Mouse (Mus musculus): ENCODE data around the gene Tatdn3. TPM values are rescaled to one million over a fixed set of nuclear protein-coding genes. Genes with fewer than 3 reads are reported as not detected.

The Tatdn3 gene
- total RNA-seq, 2 experiments from 2014 or later, result 30.6 to 32.2 TPM

Other genes starting within 250 kb of the Tatdn3 start
- gene Rps6kc1, start 151.2 kb downstream of the Tatdn3 start, total RNA-seq (2021), result 10 to 100 TPM; 28.0 to 30.7 TPM
- gene Angel2, start 137.8 kb downstream of the Tatdn3 start, total RNA-seq (2021), result 10 to 100 TPM; 51.9 to 54.6 TPM
- 1 to 10 TPM; 5.6 to 5.9 TPM for gene Vash2, start 83.6 kb downstream of the Tatdn3 start, total RNA-seq (2021)
- 10 to 100 TPM; 16.7 to 19.6 TPM for gene Flvcr1, start 36.8 kb downstream of the Tatdn3 start, total RNA-seq (2021)
- not detected for gene Spata45, start 26.3 kb downstream of the Tatdn3 start, total RNA-seq (2021)
- 1 to 10 TPM; 7.5 to 7.6 TPM for gene Nsl1, start 80 bp upstream of the Tatdn3 start, total RNA-seq (2021)
- 1 to 10 TPM; 3.3 to 3.4 TPM for gene Batf3, start 34.9 kb upstream of the Tatdn3 start, total RNA-seq (2021)
- not detected for gene Fam71a, start 101.9 kb upstream of the Tatdn3 start, total RNA-seq (2021)
- gene Atf3, start 155.1 kb upstream of the Tatdn3 start, total RNA-seq (2021), result 1 to 10 TPM; 1.8 to 2.3 TPM